Mouse (Mus musculus) liver, adult 2 months (tissue): ENCODE measurements around the gene Anapc7. TPM values are rescaled to one million over a fixed set of nuclear protein-coding genes. Genes with fewer than 3 reads are reported as not detected.

Experiments used
- DNase-seq: peaks from one replicate; pipeline ENCODE4 v3.0.0-alpha.2; 2011; ENCODE audit warnings: low read depth, low spot score; ENCODE audit errors: extremely low read depth
- H3K27ac ChIP-seq: fragments of 200-500 bp; replicated peaks from 2 replicates; pipeline ENCODE4 v1.5.1; 2012; ENCODE audit warnings: low read depth, mild to moderate bottlenecking, control low read depth, inconsistent platforms, low read length; ENCODE audit not compliant: insufficient read depth
- H3K27me3 ChIP-seq: fragments of 200-500 bp; 2 replicates; pipeline ENCODE4 v1.6.1; 2012; ENCODE audit warnings: mild to moderate bottlenecking, moderate library complexity, low read length, inconsistent platforms; ENCODE audit not compliant: control insufficient read depth, insufficient read depth
- H3K36me3 ChIP-seq: fragments of 200-500 bp; 2 replicates; pipeline ENCODE4 v1.6.1; 2012; ENCODE audit warnings: low read length, inconsistent platforms; ENCODE audit not compliant: control insufficient read depth, insufficient read depth
- H3K4me1 ChIP-seq: fragments of 200-500 bp; 2 replicates; pipeline ENCODE4 v1.6.1; 2011; ENCODE audit warnings: low read length; ENCODE audit not compliant: control insufficient read depth, insufficient read depth
- H3K4me3 ChIP-seq: fragments of 200-500 bp; 2 replicates; pipeline ENCODE4 v1.5.1; 2011; ENCODE audit warnings: low read depth, mild to moderate bottlenecking, control low read depth, low read length, moderate library complexity; ENCODE audit not compliant: insufficient read depth
- H3K79me2 ChIP-seq: fragments of 200-500 bp; 2 replicates; pipeline ENCODE4 v1.6.1; 2012; ENCODE audit warnings: inconsistent platforms, mild to moderate bottlenecking, low read length, moderate library complexity; ENCODE audit not compliant: control insufficient read depth, insufficient read depth
- H3K9ac ChIP-seq: fragments of 200-500 bp; 2 replicates; pipeline ENCODE4 v1.6.1; 2012; ENCODE audit warnings: low read depth, mild to moderate bottlenecking, control low read depth, inconsistent platforms, low read length
- CTCF ChIP-seq: fragments of 200-500 bp; IDR thresholded peaks from 2 replicates; pipeline ENCODE4 v1.5.1; 2011; ENCODE audit warnings: low read depth, low read length, control low read depth
- POLR2A ChIP-seq: fragments of 200-500 bp; IDR thresholded peaks from 2 replicates; pipeline ENCODE4 v1.6.1; 2011; ENCODE audit warnings: low read length, control low read depth; ENCODE audit not compliant: insufficient read depth; ENCODE audit errors: extremely low read depth
- WGBS: fragments of 180-500 bp; shearing (Covaris S2); methylation state at CpG from one replicate; pipeline ENCODE4 v1.1.7; 2018; 5-methylcytosine and 5-hydroxymethylcytosine counted together
- polyA plus RNA-seq: library from polyadenylated mRNA; depleted of rRNA; stranded (reverse); fragments of >200 nt; gene quantifications from 2 replicates; pipeline ENCODE4 v1.2.3, GENCODE M21; 2012; rRNA removed
- total RNA-seq: library from RNA; depleted of rRNA; stranded (reverse); fragments of >200 nt; gene quantifications from 2 replicates; pipeline ENCODE4 v1.2.3, GENCODE M21; 2014; rRNA removed

The Anapc7 gene
- total RNA-seq (12.1 and 12.6 TPM in 2 replicates), polyA plus RNA-seq (12.9 and 14.4 TPM in 2 replicates)

DNA sequence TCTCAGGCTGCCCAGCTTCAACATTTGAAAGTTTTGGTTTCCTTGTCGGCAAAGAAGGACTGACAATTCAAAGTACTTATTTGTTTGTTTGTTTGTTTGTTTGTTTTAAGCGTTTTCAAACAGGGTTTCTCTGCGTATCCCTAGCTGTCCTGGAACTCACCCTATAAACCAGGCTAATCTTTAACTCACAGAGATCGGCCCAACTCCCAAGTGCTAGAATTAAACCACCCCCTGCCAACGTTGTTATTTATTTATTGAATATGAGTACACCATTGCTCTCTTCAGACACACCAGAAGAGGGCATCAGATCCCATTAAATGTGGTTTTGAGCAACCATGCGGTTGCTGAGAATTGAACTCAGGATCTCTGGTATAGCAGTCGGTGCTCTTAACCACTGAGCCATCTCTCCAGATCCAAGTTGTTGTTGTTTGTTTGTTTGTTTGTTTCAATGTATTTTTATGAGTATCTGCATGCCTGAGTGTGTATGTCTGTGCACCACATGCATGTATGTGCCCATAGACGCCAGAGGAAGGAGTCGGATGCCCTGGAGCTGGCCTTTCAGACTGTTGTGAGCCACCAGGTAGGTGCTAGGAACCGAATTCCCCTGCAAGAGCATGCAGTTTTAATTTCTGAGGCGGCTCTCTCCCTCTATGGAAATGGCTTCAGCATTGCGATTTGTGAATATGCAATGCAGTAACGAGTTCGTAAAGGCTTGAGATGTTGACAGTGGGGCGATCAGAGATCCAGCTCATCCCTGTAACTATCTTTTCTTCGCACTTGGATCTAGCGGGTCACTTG is at the start of gene Anapc7:
TSS of gene Anapc7 (plus strand) at position 423 of the 798 bp plus-strand sequence.
- DNase-seq, result peak; percentile 81
- Histone ChIP-seq H3K27me3 (no peaks in the 10 kb centered on the region), H3K4me1 (peaks cover 9% of the 10 kb centered on the region), H3K27ac (peak within 1 kb of the TSS; percentile 77), H3K9ac (peak within 1 kb of the TSS; percentile 90), H3K79me2 (peaks cover 12% of the 10 kb centered on the region), H3K36me3 (no peaks in the 10 kb centered on the region), H3K4me3 (peak within 1 kb of the TSS; percentile 79)
- TF ChIP-seq POLR2A, result no peak
- TF ChIP-seq CTCF, result peak; percentile 20; the same call in 1 of the 2 replicates
- WGBS, result 9% methylated on average over 17 of the region's 17 CpGs

DNA sequence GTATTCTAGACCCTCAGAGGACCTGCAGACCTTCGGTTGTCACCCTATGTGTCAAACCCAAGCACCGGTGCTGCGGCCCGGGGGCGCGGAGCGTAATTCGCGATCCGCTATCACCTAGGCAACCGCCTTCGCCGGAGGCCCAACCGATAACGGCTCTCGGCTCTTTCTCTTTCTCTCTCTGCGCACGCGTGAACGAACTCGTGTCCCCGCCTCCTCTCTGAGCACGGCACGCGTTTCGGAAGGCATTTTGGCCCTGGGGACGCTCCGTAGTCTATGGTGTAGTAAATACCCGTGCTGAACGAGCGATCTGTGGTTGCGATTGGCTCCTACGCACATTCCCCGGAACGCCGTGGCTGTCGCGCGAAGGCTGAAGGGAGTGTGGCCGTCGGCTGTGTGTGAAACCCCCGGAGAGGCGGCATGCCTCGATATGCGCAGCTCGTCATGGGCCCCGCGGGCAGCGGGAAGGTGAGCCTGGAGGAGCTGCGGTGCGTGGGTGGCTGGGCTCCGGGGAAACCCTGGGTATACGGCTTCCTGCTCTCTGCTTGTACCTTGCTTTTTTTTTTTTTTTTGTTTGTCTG is 49.2 kb upstream of the Anapc7 start, which contains the start of gene Fam216a:
TSS of gene Fam216a (minus strand) at position 173 of the 578 bp plus-strand sequence.
- Histone ChIP-seq H3K79me2 (no peaks in the 10 kb centered on the region; the same call in 1 of the 2 replicates), H3K27me3 (no peaks in the 10 kb centered on the region), H3K4me1 (peaks cover 2% of the 10 kb centered on the region), H3K36me3 (no peaks in the 10 kb centered on the region), H3K9ac (peak within 1 kb of the TSS; percentile 84), H3K27ac (peak within 1 kb of the TSS; percentile 68), H3K4me3 (peak within 1 kb of the TSS; percentile 74)
- WGBS, result under 1% methylated on average over 53 of the region's 53 CpGs
- TF ChIP-seq POLR2A (peak; percentile 29; the same call in 1 of the 2 replicates), CTCF (no peak)
- peak; percentile 96 for DNase-seq

GRCm38 (mm10) chr5:122372878-122373277 is 48.6 kb upstream of the Anapc7 start:
- no peak for DNase-seq
- peak overlapping the region; percentile 68; the same call in 1 of the 2 replicates for H3K27ac ChIP-seq
- H3K4me1 ChIP-seq, result peaks cover 2% of the 10 kb centered on the region
- H3K4me3 ChIP-seq, result peak overlapping the region; percentile 74
- H3K9ac ChIP-seq, result peak overlapping the region; percentile 84
- no peaks in the 10 kb centered on the region for H3K27me3 ChIP-seq
- WGBS, result 8% methylated on average over 5 of the region's 5 CpGs
- H3K79me2 ChIP-seq, result no peaks in the 10 kb centered on the region; the same call in 1 of the 2 replicates
- H3K36me3 ChIP-seq, result no peaks in the 10 kb centered on the region
- no peak for TF ChIP-seq POLR2A
- no peak for TF ChIP-seq CTCF

DNA sequence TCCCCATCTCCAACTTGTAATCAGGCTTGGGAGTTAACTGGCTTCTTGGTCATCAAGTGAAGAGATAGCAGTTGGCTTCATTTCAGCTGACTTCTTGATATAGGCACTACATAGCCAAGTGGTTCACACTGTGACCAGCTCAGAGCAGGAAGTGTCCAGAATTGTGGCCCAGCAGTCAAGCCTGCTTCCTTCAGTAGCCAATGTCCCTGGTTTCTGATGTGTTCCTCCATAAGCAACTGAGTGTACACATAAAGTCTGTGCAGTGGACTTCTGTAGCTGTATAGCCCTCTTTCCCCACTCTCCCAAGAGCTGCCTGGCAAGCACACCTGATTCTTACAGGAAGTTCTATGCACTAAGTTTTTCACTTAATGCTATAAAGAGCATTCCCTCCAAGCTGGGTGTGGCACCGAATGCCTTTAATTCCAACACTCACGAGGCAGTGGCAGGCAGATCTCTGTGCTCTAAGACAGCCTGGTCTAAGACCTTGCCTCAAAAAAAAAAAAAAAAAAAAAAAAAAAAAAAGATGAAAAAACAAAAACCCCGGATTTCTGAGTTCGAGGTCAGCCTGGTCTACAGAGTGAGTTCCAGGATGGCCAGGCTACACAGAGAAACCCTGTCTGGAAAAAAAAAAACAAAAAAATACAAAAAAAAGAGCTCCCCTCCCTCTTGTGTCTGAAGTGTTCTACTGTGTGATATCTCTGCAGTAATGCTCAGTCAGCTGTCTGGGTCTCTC is 44.2 kb upstream of the Anapc7 start:
- DNase-seq, result no peak
- Histone ChIP-seq H3K27ac (no peak overlapping the region), H3K4me3 (no peak overlapping the region), H3K79me2 (no peaks in the 10 kb centered on the region; the same call in 1 of the 2 replicates), H3K27me3 (no peaks in the 10 kb centered on the region), H3K4me1 (no peaks in the 10 kb centered on the region; the same call in 1 of the 2 replicates), H3K36me3 (peaks cover 11% of the 10 kb centered on the region; the same call in 1 of the 2 replicates), H3K9ac (no peak overlapping the region)
- 91% methylated on average over 4 of the region's 4 CpGs for WGBS
- TF ChIP-seq CTCF (no peak), POLR2A (no peak)

GRCm38 (mm10) chr5:122378171-122378570 is 43.3 kb upstream of the Anapc7 start:
- TF ChIP-seq POLR2A (no peak), CTCF (no peak)
- H3K4me3 ChIP-seq, result no peak overlapping the region
- H3K27me3 ChIP-seq, result no peaks in the 10 kb centered on the region
- no peak for DNase-seq
- no peaks in the 10 kb centered on the region; the same call in 1 of the 2 replicates for H3K4me1 ChIP-seq
- H3K79me2 ChIP-seq, result no peaks in the 10 kb centered on the region; the same call in 1 of the 2 replicates
- peaks cover 16% of the 10 kb centered on the region; the same call in 1 of the 2 replicates for H3K36me3 ChIP-seq
- no peak overlapping the region for H3K9ac ChIP-seq
- H3K27ac ChIP-seq, result no peak overlapping the region
- WGBS, result 95% methylated on average over 12 of the region's 12 CpGs
